Mouse (Mus musculus): ENCODE results near the gene Nfkbil1. TPM values are rescaled to one million over a fixed set of nuclear protein-coding genes. Genes with fewer than 3 reads are reported as not detected.

The Nfkbil1 gene
- polyA plus RNA-seq, 1 experiment: 57.1 TPM

GRCm38 (mm10) chr17:35254241-35255098 lies 18.9 kb upstream of the Nfkbil1 start:
- TF ChIP-seq FLI1 (IDR thresholded peaks at IDR 0.05; ENCODE audit: low read length) (no peak), GATA1 (IDR thresholded peaks at IDR 0.05; ENCODE audit: borderline replicate concordance, low read length) (no peak)
- Histone ChIP-seq H3K9me3 (no peaks in the 10 kb centered on the region), H3K4me3 (replicated peaks) (no peak overlapping the region), H3K36me3 (replicated peaks; ENCODE audit: low read length) (peaks cover 50% of the 10 kb centered on the region), H3K27me3 (replicated peaks) (peaks cover 14% of the 10 kb centered on the region), H3K4me1 (peaks cover 44% of the 10 kb centered on the region)

- peaks cover 60% of the 10 kb centered on the region for H3K36me3 ChIP-seq (replicated peaks; ENCODE audit: low read length)
- peaks cover 41% of the 10 kb centered on the region for H3K4me1 ChIP-seq
- no peaks in the 10 kb centered on the region for H3K9me3 ChIP-seq
- H3K4me3 ChIP-seq (replicated peaks): no peak overlapping the region
- TF ChIP-seq FLI1 (IDR thresholded peaks at IDR 0.05; ENCODE audit: low read length): no peak
- no peak for TF ChIP-seq GATA1 (IDR thresholded peaks at IDR 0.05; ENCODE audit: borderline replicate concordance, low read length)
- peaks cover 17% of the 10 kb centered on the region for H3K27me3 ChIP-seq (replicated peaks)
Observed at GRCm38 (mm10) chr17:35253293-35254093, 17.9 kb upstream of the Nfkbil1 start.

- Histone ChIP-seq H3K4me1 (peaks cover 38% of the 10 kb centered on the region), H3K4me3 (replicated peaks) (no peak overlapping the region), H3K36me3 (replicated peaks; ENCODE audit: low read length) (peaks cover 67% of the 10 kb centered on the region), H3K27me3 (replicated peaks) (peaks cover 17% of the 10 kb centered on the region), H3K9me3 (no peaks in the 10 kb centered on the region)
- TF ChIP-seq GATA1 (IDR thresholded peaks at IDR 0.05; ENCODE audit: borderline replicate concordance, low read length) (no peak), FLI1 (IDR thresholded peaks at IDR 0.05; ENCODE audit: low read length) (no peak)
Observed at GRCm38 (mm10) chr17:35252619-35253292, 17.2 kb upstream of the Nfkbil1 start.

GRCm38 (mm10) chr17:35251981-35252380 lies 16.4 kb upstream of the Nfkbil1 start:
- Histone ChIP-seq H3K4me3 (replicated peaks) (no peak overlapping the region), H3K27me3 (replicated peaks) (peaks cover 19% of the 10 kb centered on the region), H3K4me1 (peaks cover 35% of the 10 kb centered on the region), H3K36me3 (replicated peaks; ENCODE audit: low read length) (peaks cover 75% of the 10 kb centered on the region), H3K9me3 (no peaks in the 10 kb centered on the region)
- TF ChIP-seq GATA1 (IDR thresholded peaks at IDR 0.05; ENCODE audit: borderline replicate concordance, low read length) (no peak), FLI1 (IDR thresholded peaks at IDR 0.05; ENCODE audit: low read length) (no peak)

- H3K4me3 ChIP-seq (replicated peaks): no peak overlapping the region
Observed at GRCm38 (mm10) chr17:35251162-35251719, 15.6 kb upstream of the Nfkbil1 start.

GRCm38 (mm10) chr17:35250348-35251120 lies 14.9 kb upstream of the Nfkbil1 start:
- no peak for TF ChIP-seq GATA1 (IDR thresholded peaks at IDR 0.05; ENCODE audit: borderline replicate concordance, low read length)
- peaks cover 89% of the 10 kb centered on the region for H3K36me3 ChIP-seq (replicated peaks; ENCODE audit: low read length)
- H3K9me3 ChIP-seq: no peaks in the 10 kb centered on the region
- peaks cover 41% of the 10 kb centered on the region for H3K4me1 ChIP-seq
- H3K4me3 ChIP-seq (replicated peaks): no peak overlapping the region
- peaks cover 16% of the 10 kb centered on the region for H3K27me3 ChIP-seq (replicated peaks)

More at GRCm38 (mm10) chr17:35251162-35251719, 15.6 kb upstream of the Nfkbil1 start:
- TF ChIP-seq FLI1 (IDR thresholded peaks at IDR 0.05; ENCODE audit: low read length) (no peak), GATA1 (IDR thresholded peaks at IDR 0.05; ENCODE audit: borderline replicate concordance, low read length) (no peak)
- peaks cover 37% of the 10 kb centered on the region for H3K4me1 ChIP-seq
- peaks cover 82% of the 10 kb centered on the region for H3K36me3 ChIP-seq (replicated peaks; ENCODE audit: low read length)
- H3K27me3 ChIP-seq (replicated peaks): peaks cover 16% of the 10 kb centered on the region
- H3K9me3 ChIP-seq: no peaks in the 10 kb centered on the region

- Histone ChIP-seq H3K36me3 (replicated peaks; ENCODE audit: low read length) (peaks cover 98% of the 10 kb centered on the region), H3K27me3 (replicated peaks) (peaks cover 16% of the 10 kb centered on the region), H3K9me3 (no peaks in the 10 kb centered on the region), H3K4me3 (replicated peaks) (no peak overlapping the region), H3K4me1 (peaks cover 44% of the 10 kb centered on the region)
- no peak for TF ChIP-seq FLI1 (IDR thresholded peaks at IDR 0.05; ENCODE audit: low read length)
- TF ChIP-seq GATA1 (IDR thresholded peaks at IDR 0.05; ENCODE audit: borderline replicate concordance, low read length): no peak
Observed at GRCm38 (mm10) chr17:35249451-35250197, 14.0 kb upstream of the Nfkbil1 start.

- Histone ChIP-seq H3K4me3 (replicated peaks) (no peak overlapping the region), H3K36me3 (replicated peaks; ENCODE audit: low read length) (peaks cover 99% of the 10 kb centered on the region), H3K9me3 (no peaks in the 10 kb centered on the region), H3K27me3 (replicated peaks) (peaks cover 16% of the 10 kb centered on the region), H3K4me1 (peaks cover 45% of the 10 kb centered on the region)
- TF ChIP-seq FLI1 (IDR thresholded peaks at IDR 0.05; ENCODE audit: low read length) (no peak), GATA1 (IDR thresholded peaks at IDR 0.05; ENCODE audit: borderline replicate concordance, low read length) (no peak)
Observed at GRCm38 (mm10) chr17:35248986-35249385, 13.4 kb upstream of the Nfkbil1 start.

Measured in megakaryocyte, embryonic 14.5 days (primary cell).